Mouse (Mus musculus): ENCODE results near the gene Itih5. TPM values are rescaled to one million over a fixed set of nuclear protein-coding genes. Genes with fewer than 3 reads are reported as not detected.

The Itih5 gene
- 10 to 100 TPM; 16.3 to 17.4 TPM for total RNA-seq (2021)
- long read RNA-seq, experiment 1, full-length matches to known transcripts = 1 of 5 reads
- long read RNA-seq, experiment 1, partial matches to known transcripts = 1 of 5 reads
- long read RNA-seq, experiment 1, other reads (novel, unspliced or antisense) = 3 of 5 reads
- long read RNA-seq, experiment 2, full-length matches to known transcripts = 4 of 16 reads
- long read RNA-seq, experiment 2, partial matches to known transcripts = 3 of 16 reads
- long read RNA-seq, experiment 2, other reads (novel, unspliced or antisense) = 9 of 16 reads

DNA sequence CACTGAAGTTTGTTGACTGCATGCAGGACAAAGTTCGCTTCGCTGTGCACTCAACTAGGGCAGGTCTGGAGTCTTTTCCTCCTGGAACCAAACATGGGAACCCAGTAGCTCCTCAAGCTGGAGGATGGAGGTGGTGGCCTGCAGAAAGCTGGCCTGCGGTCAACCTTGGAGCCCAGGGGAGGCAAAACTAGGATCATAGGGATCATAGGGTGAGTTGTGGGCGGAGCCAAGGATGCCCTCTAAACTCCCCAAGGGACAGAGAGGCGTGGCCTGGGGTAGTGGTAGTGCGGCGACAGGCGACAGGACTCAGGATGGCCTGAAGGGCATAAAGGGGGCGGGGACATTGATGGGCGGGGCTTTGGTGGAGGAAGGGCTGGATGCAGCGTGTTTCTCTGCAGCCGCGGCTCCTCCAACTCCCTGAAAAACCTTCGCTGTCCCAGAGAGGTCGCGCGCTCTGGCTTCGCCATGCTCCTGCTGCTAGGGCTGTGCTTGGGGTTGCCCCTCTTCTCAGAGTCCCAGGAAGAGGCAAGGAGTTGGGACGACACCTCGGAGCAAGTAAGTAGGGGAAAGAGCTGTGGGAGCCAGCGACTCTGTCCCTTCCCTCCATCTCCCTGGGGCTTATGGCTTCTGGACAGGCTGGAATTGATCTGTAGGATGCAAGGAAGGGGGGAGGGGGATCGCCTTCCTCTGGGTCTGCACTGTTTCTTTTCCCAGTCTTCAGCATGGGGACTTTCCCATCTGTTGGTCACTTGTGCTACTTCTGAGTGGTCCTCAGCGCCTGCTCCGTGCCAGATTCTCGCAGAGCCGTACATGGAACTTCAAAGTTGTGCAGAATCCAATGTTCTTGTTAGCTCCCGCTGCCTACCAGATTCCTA lies at the start of gene Itih5:
TSS of gene Itih5 (plus strand) at position 371 of the 875 bp plus-strand sequence.
- peak; percentile 53 for DNase-seq

DNA sequence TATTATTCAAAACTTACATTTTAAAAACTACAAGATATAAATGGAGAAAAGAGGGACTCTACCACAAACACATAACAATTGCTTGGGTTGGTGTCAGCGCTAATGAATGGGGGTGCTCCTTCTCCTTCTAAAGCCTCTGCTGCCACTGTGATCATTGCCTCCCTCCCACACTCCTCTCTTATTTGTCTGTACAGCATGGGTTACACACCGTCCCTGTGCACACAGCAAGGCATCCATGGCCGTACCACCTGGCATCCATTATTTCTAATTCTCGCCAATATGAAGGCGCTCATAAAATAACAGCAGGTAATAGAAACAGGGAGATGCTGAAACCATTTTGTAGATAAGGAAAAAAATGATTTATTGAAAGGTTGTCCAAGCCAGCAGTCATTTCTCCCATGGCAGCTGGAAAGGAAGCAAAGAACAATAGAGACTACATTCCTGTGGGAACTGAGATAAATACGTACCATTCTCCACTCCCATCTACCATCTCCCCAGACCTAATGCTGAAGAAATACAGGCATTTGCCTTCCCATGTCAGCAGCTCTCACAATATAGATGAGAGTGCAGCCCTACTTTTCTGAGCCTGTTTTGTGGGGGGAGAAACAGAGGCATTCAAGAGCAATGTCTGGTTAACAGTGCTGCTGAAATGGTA lies 44.7 kb upstream of the Itih5 start:
- DNase-seq = no peak

DNA sequence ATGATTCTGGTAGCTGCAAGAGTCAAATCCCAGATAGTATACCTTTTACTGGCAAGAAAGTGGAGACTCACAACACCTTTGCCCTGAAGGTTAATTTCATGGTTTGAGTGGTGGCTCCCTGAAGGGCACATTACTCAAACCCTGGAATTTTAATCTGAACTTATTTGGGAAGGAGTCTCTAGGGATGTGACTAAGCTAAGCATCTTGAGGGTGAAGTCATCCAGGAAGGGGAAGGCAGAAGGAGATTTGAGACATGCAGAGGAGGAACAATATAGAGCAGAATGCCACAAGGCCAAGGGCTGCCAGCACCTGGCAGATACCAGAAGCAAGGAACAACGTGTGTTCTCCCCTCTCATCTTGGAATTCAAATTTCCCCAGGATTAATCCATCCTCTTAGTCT lies 34.6 kb upstream of the Itih5 start:
- no peak for DNase-seq

DNA sequence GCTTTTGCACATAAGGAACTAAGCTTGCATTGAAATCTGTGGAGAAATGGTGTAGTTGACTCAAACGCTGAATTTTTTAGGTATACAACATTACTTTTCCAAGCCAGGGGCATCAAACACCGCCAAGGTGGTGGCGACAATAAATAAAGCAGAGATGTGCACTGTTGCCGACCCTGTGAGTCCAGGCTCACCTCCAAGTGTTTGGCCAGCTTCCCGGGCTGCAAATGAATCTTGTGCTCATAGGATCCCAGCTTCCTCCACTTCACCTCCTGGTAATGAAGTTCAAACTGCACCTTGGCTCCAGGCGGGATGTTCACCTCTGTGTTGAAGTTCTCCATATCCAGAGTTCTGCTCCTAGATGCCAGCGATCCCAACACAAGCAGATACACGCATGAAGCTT lies 34.1 kb upstream of the Itih5 start:
- DNase-seq = no peak

DNA sequence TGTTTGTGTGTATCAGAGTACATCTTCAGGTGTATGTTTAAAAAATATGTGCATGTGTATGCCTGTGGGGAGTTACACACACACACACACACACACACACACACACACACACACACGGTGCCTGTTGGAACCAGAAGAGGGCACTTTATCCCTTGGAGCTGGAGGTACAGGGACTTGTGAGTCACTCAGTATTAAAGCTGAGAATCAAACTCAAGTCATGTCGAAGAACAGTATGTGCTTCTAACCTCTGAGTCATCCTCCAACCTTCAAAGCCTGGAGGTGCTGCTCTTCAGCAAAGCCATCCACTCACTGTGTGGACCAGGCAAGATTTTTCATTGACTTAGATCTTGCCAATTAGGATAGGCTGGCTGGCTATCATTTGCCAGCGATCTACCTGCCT lies 31.5 kb upstream of the Itih5 start:
- DNase-seq = no peak

DNA sequence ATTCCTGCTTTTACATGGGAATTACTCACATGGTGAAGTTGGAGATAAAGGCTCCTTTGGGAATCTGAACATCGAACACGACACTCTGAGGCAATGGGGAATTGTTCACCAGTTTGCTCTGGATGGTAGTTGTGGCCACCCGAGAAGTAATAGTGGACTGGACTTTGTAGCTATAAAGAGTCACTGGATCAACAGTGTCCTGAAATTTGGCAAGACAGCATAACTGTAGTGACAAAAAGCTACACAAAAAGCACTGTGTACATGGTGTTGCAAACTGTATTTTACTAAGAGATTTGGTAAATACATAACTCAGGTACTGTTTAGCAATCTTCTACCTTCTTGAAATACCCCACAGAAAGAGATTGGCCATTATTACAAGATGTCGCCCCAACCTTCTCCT lies 27.2 kb upstream of the Itih5 start:
- no peak for DNase-seq

DNA sequence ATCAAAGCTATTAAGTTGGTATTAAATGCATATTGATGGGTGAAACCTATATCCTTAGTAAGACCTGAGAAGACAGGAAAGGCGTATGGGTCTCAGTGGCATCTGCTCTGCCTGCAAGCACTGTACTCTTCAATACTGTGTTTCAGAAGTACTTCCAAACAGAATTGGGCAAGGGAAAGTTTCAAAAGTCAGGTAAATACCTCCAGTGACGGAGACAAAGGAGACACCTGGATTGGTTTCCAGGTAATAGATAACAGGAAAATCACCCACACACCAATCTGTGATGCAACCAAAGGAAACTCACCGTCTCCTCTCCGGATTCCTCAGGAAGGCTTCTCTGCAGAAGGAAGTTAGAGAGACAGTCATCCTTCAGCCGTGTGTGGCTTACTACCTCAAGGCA lies 25.9 kb upstream of the Itih5 start:
- DNase-seq = no peak

DNA sequence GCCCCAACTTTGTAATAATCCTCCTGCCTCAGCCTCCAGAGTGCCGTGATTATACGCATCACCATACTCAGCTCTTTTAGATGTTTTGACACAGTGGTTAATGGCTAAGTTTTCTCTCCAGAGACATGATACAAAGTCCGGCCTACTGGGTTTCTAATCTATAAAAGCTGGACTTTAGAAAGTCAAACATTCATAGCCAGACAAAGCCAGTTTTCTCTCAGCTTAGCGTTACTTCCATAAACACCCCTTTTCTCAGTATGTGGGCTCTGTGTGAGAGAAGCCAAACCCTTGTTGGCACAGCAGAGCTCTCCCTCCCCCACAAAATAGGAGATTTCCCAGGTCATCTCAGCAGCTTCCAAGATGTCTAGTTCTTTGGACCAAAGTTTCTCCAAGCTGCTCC lies 24.8 kb upstream of the Itih5 start:
- DNase-seq = no peak

DNA sequence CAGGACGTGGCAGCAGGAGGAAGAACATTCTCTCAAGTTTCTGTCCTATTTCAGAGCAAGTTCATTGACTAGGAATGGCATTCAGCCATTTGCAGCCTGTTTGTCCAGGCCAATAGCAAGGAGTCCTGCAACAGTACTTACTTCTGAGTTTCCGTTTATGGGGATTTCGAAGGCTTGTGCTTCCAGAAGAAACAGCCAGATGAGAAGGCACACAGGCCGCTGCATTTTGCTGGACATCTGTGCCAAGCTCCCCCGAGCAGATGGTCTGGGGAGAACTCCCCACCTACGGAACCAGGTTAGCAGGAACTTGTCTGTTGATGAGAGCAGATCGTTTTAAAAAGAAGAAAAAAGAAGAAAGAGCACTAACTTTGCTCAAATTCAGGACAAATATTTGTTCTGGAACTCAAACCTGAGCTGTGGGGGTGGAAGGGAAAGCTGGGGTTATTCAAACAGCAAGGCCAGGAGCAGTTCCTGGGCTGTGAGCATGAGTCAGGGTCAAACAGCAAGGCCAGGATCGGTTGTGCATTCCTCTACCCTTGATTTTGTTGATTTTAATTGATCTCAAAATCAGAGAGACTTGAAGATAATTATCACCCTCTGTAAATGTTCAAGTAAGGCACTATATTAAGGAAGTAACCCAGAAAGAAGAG lies 22.9 kb upstream of the Itih5 start:
- DNase-seq = no peak

DNA sequence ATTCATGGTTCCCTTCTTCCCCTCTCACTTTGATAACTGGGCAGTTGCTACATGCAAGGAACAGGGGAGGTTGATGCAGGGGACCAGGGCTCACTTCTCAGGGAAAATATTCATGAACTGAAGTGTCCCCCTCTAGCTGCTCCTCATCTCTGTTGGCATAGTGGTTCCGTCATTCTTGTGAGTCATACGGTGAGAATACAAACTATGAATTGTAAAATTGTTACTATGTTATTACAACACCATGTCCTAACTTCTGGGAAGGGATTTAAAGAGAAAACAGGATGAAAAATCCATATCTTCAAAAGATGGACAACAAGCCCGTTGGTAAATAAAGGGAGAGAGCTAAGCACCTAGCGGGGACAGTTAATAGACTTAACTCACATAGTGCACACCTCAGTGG lies 22.1 kb upstream of the Itih5 start, which contains the start of gene Itih2:
TSS of gene Itih2 (minus strand) at position 101 of the 400 bp plus-strand sequence.
- no peak for DNase-seq

DNA sequence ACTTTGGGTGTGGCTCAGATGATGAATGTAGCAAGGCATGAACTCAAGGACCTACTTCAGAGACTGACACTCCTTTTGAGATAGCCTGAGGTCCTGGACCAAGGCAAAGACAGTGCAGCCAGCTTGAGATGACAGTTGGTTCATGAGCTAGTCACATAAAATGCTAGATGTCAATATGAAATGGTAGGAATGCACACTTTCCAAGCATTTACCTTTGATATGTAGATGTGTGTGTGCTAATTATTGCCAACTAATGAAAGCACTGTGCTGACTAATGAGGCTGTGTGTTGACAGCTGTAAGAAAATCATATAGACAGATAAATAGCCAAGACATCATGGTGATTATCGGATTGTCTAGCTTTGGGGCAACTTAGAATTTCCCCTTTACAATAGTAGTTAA lies 21.2 kb upstream of the Itih5 start:
- DNase-seq = no peak

- no peak for DNase-seq
These were observed 19.4 kb upstream of the Itih5 start for GRCm38 (mm10) chr2:10133941-10134340.

DNA sequence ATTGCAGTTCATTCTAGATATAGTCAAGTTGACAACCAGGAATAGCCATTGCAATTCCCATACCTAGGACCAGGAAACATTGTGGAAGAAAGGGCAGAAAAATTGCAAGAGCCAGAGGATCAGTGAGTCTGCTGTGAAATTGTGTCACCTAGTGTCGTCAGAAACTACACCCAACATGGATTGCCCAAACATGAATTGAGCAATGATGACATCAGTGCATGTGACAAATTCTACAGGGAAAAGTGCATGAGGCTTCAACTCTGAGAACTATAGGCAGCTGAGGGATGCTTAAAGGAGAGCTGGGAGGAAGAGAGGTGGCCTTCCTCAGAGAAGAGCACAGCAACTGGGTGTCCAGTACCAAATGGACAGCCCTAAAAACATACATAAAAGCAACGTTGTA lies 16.1 kb upstream of the Itih5 start:
- no peak for DNase-seq

DNA sequence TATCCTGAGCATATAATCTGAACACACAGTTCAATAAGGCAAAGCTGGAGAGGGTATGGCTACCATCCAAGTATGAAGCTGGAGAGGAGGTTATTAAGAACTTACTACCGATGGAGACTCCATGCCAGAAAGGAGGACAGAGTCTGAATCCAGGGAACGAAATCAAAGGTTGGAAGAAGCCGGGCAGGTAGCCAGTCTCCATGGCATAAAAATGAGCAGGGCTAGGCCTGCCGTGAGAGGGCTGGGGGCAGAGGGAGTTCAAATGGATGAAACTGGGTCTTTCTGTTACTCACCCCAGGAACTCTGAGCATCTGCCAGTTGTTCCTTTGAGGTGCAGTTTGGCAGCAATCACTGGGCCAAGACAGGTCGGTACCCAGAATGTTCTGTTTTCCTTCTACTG lies 12.9 kb upstream of the Itih5 start:
- DNase-seq = no peak

DNA sequence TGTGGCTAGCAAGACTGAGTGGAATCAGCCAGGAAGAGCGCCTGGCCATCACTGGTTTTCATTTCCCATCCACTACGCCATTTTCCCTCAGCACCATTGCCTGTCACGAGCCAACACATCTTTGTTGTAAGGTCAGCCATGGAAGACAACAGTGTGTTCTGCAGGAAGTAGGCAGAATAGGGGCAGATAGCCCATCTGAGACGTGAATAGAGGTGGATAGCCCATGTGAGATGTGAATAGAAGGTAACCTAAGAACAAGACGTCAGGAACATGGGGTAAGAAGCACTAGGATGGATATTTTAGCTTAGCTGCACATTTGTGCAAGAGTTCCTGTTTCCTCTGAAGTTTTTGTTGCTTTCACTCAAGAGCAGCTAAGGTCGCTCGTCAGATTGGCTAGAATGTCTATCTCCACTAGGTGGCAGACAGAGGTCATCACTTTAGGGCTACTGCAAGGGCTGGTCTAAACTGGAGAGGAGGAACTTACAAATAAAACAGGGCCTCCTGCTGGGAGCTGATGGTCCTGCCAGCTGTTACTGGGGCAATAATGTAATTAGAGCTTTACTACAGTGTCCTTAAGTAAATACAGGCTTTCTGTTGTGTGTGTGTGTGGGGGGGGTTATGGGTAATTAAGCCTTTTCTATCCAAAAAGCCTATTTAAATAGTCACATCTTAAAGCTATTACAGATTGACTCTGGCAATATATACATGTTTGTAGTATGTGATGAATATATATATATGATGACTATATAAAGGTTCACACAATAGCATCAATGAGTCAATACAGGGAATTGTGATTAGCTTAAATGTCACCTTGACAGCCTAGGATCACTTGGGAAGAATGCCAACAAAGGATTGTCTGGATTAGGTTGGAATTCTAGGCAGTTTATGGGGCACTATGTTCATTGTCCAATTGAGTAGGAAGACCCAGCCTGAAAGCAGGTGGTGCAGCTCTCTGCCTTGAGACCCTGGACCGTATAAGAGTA lies 10.6 kb upstream of the Itih5 start:
- DNase-seq = peak; percentile 66

DNA sequence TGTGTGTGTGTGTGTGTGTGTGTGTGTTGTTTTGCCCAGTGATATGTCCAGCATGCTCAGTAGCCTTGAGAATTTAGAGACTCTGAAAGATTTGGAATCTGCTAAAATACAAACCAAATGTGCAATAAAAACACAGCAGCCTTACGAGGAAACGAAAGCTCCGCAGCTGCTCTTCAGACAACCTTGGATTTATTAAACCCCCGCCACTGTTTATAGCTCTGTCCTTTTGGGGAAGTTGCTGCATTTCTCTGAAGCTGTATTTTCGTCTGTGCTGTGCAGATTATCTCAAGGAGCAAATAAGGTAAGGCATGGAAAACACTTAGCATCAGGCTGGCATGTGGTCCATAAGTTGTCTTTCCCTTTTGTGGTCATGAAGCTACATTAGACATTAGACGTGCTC lies 7.9 kb upstream of the Itih5 start:
- DNase-seq = no peak

DNA sequence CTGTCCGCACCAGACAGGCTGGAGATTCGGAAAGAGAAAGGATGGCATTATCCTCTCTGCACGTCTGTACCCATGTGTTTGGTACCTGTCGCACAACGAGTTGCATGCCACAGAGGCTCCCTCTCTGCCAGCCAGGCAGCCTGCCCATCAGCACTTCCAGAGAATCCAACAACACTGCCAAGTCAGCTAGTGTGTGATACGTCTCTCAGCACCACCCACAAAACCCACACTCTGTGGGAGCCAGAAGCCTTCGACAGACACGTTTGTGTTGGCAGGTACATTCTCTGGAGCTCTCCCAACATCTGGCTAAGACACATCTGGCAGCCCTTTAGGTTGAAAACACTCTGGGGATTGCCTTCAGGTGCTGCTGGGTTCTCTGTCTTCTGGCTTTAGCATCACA lies 6.2 kb upstream of the Itih5 start:
- DNase-seq = no peak

GRCm38 (mm10) chr2:10152590-10152989 lies 781 bp upstream of the Itih5 start:
- DNase-seq = no peak

DNA sequence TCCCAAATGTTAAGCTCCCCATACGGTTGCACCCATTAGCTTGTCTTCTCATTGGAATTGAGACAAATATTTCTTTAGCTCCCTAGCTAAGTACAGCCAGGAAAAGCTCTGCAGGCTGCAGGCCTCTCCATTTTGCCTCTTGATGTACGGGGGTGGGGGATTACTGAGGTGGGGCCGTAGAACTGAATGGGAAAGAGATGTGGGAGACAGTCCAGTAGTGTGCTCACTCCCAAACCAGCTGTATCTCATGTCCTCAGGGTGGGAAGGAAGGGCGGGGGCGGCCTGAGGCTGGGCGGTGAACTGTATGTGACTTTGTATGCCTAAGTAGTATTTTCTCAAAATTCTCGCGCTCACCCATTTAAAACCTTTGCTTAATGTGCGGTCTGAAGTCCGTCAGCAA lies 3.8 kb downstream of the Itih5 start:
- peak; percentile 20 for DNase-seq

- no peak for DNase-seq
These were observed 8.6 kb downstream of the Itih5 start for GRCm38 (mm10) chr2:10162011-10162410.

DNA sequence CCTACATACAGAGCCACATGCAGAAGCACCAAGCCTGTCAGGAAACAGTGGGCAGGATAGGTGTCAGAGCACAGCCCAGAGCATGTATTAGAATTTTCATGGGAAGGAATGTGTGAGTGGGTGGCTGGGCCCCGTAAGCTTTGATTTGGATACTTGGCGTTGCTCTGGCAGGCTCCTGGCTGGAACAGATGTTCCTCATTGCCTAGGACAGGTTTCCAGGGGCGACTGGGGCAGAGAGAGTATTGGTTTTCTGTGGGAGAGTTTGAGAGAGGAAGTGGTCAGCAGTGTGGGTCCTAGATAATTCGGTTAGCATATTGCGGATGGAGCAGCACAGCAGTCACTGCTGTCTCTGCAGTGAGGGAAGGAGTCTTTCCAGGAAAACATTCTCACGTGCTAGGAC lies 13.3 kb downstream of the Itih5 start:
- peak; percentile 22 for DNase-seq

Measured in gastrocnemius, postnatal 25 days (tissue).